Mouse (Mus musculus) midbrain, postnatal 0 days (tissue): Measurements from ENCODE around the gene Pheta2. TPM values are rescaled to one million over a fixed set of nuclear protein-coding genes. Genes with fewer than 3 reads are reported as not detected.

Experiments used
- ATAC-seq: fragments of 200-750 bp; cut with Nextera tagmentation; 2 replicates; pipeline ENCODE4 v1.8.0; 2017; ENCODE audit warnings: moderate number of reproducible peaks, mild to moderate bottlenecking, moderate TSS enrichment, moderate library complexity; ENCODE audit not compliant: low FRiP score
- DNase-seq: peaks from one replicate; pipeline ENCODE4 v3.0.0-alpha.2; 2015; ENCODE audit warnings: low spot score
- H3K27ac ChIP-seq: fragments of 300-500 bp; sonication (generic); 2 replicates; pipeline ENCODE4 v1.5.1; 2014; ENCODE audit warnings: low read depth, mild to moderate bottlenecking, low read length, mixed read lengths
- H3K27me3 ChIP-seq: fragments of 300-500 bp; sonication (generic); 2 replicates; pipeline ENCODE4 v1.6.1; 2014; ENCODE audit warnings: low read length, control low read depth, mixed read lengths; ENCODE audit not compliant: insufficient read depth
- H3K36me3 ChIP-seq: fragments of 300-500 bp; sonication (generic); 2 replicates; pipeline ENCODE4 v1.6.1; 2014; ENCODE audit warnings: low read length, control low read depth, mixed read lengths; ENCODE audit not compliant: insufficient read depth
- H3K4me1 ChIP-seq: fragments of 300-500 bp; sonication (generic); 2 replicates; pipeline ENCODE4 v1.6.1; 2014; ENCODE audit warnings: mild to moderate bottlenecking, control low read depth, antibody characterized with exemption, low read length, mixed read lengths; ENCODE audit not compliant: insufficient read depth
- H3K4me2 ChIP-seq: fragments of 300-500 bp; sonication (generic); 2 replicates; pipeline ENCODE4 v1.6.1; 2014; ENCODE audit warnings: low read depth, mild to moderate bottlenecking, low read length, mixed read lengths; ENCODE audit not compliant: poor library complexity, severe bottlenecking
- H3K4me3 ChIP-seq: fragments of 300-500 bp; sonication (generic); 2 replicates; pipeline ENCODE4 v1.5.1; 2014; ENCODE audit warnings: low read depth, mild to moderate bottlenecking, low read length, moderate library complexity
- H3K9ac ChIP-seq: fragments of 300-500 bp; sonication (generic); replicated peaks from 2 replicates; pipeline ENCODE4 v1.6.1; 2014; ENCODE audit warnings: mild to moderate bottlenecking, low read length, moderate library complexity, mixed read lengths; ENCODE audit not compliant: poor library complexity, severe bottlenecking
- H3K9me3 ChIP-seq: fragments of 300-500 bp; sonication (generic); 2 replicates; pipeline ENCODE4 v1.6.1; 2016; ENCODE audit warnings: low read length, control low read depth
- CTCF ChIP-seq: IDR thresholded peaks from 2 replicates; pipeline ENCODE4 v1.5.1; 2016; ENCODE audit warnings: antibody characterized with exemption, mild to moderate bottlenecking
- WGBS: fragments of 180-500 bp; shearing (Covaris S2); extraction: QIAGEN DNeasy Blood & Tissue Kit; methylation state at CpG from one replicate; pipeline ENCODE4 v1.1.7; 2014; 5-methylcytosine and 5-hydroxymethylcytosine counted together
- polyA plus RNA-seq: library from polyadenylated mRNA; unstranded; fragments of >200 nt; fragmentation: Nextera tagmentation; extraction: Ambion mirVana; gene quantifications from 2 replicates; pipeline ENCODE4 v1.2.1, GENCODE M21; 2015
- total RNA-seq: library from RNA; depleted of rRNA; stranded (reverse); fragments of >200 nt; gene quantifications from 2 replicates; pipeline ENCODE4 v1.2.3, GENCODE M21; 2014

The Pheta2 gene
- total and polyA plus RNA-seq, 2 experiments from 2014 or later, result 0.88 to 1.5 TPM

DNA sequence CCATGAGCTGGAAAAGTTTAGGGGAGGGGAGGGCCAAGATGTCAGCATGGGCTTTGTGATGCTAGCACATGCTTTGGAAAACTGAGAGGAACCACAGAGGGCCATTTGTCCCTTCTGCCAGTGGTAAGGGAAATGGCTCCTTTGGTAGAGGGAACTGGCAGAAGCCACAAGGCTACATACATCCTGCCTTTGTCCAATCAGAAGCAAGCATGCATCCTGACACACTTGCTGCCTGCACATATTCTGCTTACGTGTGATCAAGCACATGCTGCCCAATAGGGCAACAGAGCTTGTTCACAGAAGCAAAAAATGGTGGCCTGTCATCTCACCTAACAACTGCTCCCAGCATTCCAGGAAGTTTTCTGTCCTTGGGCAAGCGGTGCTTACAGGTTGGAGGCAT, 13.4 kb upstream of the Pheta2 start:
- Histone ChIP-seq H3K4me1 (no peaks in the 10 kb centered on the region), H3K9me3 (no peaks in the 10 kb centered on the region), H3K36me3 (no peaks in the 10 kb centered on the region), H3K27ac (no peak overlapping the region), H3K9ac (no peak overlapping the region), H3K4me3 (no peak overlapping the region), H3K27me3 (no peaks in the 10 kb centered on the region), H3K4me2 (no peak overlapping the region)
- 79% methylated on average over 2 of the region's 2 CpGs for WGBS
- no peak for TF ChIP-seq CTCF
- no peak for ATAC-seq
- no peak for DNase-seq

DNA sequence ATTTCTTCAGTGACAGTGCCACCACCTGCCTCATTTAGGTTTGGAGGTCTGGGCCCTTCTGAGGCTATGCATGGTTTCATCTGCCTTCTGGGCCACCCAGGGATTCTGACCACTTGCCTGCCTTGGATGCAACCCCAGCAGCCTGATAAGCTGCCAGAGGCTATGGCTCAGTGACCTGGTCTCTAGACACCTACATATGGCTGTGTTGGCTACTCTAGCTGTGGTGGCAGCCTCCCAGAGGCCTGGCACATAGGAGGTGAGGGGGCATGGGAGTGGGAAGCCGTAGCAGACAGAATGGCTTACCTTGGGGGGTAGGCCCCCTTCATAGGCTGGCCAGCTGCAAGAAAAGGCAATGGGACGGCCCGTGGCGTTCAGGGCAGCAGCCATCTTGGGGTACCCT, 3.5 kb upstream of the Pheta2 start:
- Histone ChIP-seq H3K4me1 (peaks cover 7% of the 10 kb centered on the region), H3K9me3 (no peaks in the 10 kb centered on the region), H3K27me3 (0 out of 2 replicates have a peak, but pooled peaks cover under 1% of the 10 kb centered on the region), H3K4me3 (no peak overlapping the region), H3K9ac (no peak overlapping the region), H3K27ac (no peak overlapping the region), H3K36me3 (peaks cover 17% of the 10 kb centered on the region; the same call in 1 of the 2 replicates), H3K4me2 (no peak overlapping the region)
- no peak for TF ChIP-seq CTCF
- 94% methylated on average over 4 of the region's 4 CpGs for WGBS
- no peak for ATAC-seq
- no peak for DNase-seq

DNA sequence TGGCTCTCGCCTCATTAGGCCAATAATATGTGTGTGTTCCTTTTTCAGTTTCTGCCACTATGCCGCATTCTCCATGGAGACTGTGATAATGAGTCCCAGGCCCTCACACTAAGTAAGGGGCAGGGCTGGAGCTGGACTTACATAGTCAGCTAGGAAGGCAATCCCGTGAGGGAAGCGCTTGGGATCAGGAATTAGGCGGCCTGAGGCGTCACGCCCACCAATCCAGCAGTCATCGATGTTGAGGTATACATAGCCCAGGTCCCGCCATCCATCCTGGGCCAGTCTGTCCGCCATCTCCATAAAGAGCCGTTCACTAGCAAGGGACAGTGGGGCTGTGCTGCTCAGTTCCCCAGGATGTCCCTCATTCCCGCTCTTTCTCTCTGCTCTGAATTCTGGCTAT, 2.1 kb upstream of the Pheta2 start:
- 80% methylated on average over 12 of the region's 12 CpGs for WGBS
- Histone ChIP-seq H3K4me3 (no peak overlapping the region), H3K36me3 (peaks cover 17% of the 10 kb centered on the region; the same call in 1 of the 2 replicates)

DNA sequence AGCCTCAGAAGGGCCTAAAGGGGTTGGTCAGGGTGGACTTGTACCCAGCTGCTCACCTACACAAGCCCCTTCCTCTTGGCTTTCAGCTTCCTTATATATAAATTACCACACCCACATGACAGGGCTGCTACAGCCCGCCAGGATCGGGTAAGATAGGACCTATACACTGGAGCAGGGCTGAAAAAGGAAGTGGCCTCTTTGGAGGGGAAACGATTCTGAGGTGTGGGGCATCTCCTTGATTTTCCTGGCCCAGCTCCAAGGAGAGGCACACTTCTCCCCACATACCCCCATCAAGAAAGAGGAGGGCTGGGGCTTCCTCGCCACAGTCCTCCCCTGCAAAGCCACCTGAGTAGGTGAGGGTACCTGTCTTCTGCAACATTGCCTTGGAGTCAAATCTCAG, 867 bp upstream of the Pheta2 start:
- ATAC-seq (no peak), DNase-seq (no peak)
- no peak for TF ChIP-seq CTCF
- H3K9me3 ChIP-seq, result no peaks in the 10 kb centered on the region
- H3K27me3 ChIP-seq, result peaks cover 9% of the 10 kb centered on the region; the same call in 1 of the 2 replicates
- peak overlapping the region; percentile 60 for H3K4me2 ChIP-seq
- H3K36me3 ChIP-seq, result peaks cover 17% of the 10 kb centered on the region; the same call in 1 of the 2 replicates
- peak overlapping the region; percentile 43 for H3K4me3 ChIP-seq
- no peak overlapping the region for H3K27ac ChIP-seq
- peak overlapping the region; percentile 50 for H3K9ac ChIP-seq
- WGBS, result 55% methylated on average over 4 of the region's 4 CpGs
- H3K4me1 ChIP-seq, result peaks cover 7% of the 10 kb centered on the region

More for the DNA sequence above, 2.1 kb upstream of the Pheta2 start:
- no peak overlapping the region for H3K9ac ChIP-seq
- H3K27ac ChIP-seq, result no peak overlapping the region
- peaks cover 7% of the 10 kb centered on the region for H3K4me1 ChIP-seq
- H3K4me2 ChIP-seq, result no peak overlapping the region
- peaks cover 9% of the 10 kb centered on the region; the same call in 1 of the 2 replicates for H3K27me3 ChIP-seq
- no peaks in the 10 kb centered on the region for H3K9me3 ChIP-seq
- no peak for DNase-seq
- no peak for TF ChIP-seq CTCF
- no peak for ATAC-seq

- ATAC-seq, result no peak
- Histone ChIP-seq H3K4me1 (peaks cover 7% of the 10 kb centered on the region), H3K9me3 (no peaks in the 10 kb centered on the region), H3K27ac (no peak overlapping the region), H3K4me2 (peak overlapping the region; percentile 60), H3K27me3 (peaks cover 9% of the 10 kb centered on the region; the same call in 1 of the 2 replicates), H3K36me3 (peaks cover 15% of the 10 kb centered on the region; the same call in 1 of the 2 replicates), H3K9ac (no peak overlapping the region), H3K4me3 (peak overlapping the region; percentile 43)
- no peak for TF ChIP-seq CTCF
- DNase-seq, result no peak
- WGBS, result 56% methylated on average over 10 of the region's 10 CpGs
Measured at GRCm38 (mm10) chr15:82339150-82339549, 408 bp downstream of the Pheta2 start.

GRCm38 (mm10) chr15:82339634-82340254, 1.0 kb downstream of the Pheta2 start:
- Histone ChIP-seq H3K36me3 (0 out of 2 replicates have a peak, but pooled peaks cover 11% of the 10 kb centered on the region), H3K27me3 (peaks cover 9% of the 10 kb centered on the region; the same call in 1 of the 2 replicates), H3K4me3 (no peak overlapping the region), H3K9me3 (no peaks in the 10 kb centered on the region), H3K27ac (no peak overlapping the region), H3K4me1 (peaks cover 7% of the 10 kb centered on the region), H3K9ac (no peak overlapping the region), H3K4me2 (no peak overlapping the region)
- TF ChIP-seq CTCF, result no peak
- DNase-seq, result no peak
- ATAC-seq, result no peak
- 82% methylated on average over 8 of the region's 8 CpGs for WGBS
